Mouse (Mus musculus) kidney, embryonic 16.5 days (tissue): ENCODE results near the gene 1700007K13Rik. TPM values are rescaled to one million over a fixed set of nuclear protein-coding genes. Genes with fewer than 3 reads are reported as not detected.
"Not testable (repeated sequence)": the region's sequence is repeated elsewhere in the genome, so short reads cannot be mapped to it uniquely, and the experiment has no call there.

Experiments
- ATAC-seq: fragments of 200-750 bp; cut with Nextera tagmentation; 2 replicates; pipeline ENCODE4 v1.8.0; 2017; ENCODE audit warnings: moderate TSS enrichment; ENCODE audit not compliant: low FRiP score, low TSS enrichment
- H3K27ac ChIP-seq: fragments of 300-500 bp; sonication (generic); 2 replicates; pipeline ENCODE4 v1.5.1; 2014; ENCODE audit warnings: low read length
- H3K27me3 ChIP-seq: fragments of 300-500 bp; sonication (generic); 2 replicates; pipeline ENCODE4 v1.6.1; 2014; ENCODE audit warnings: low read length, control low read depth, mixed read lengths; ENCODE audit not compliant: insufficient read depth
- H3K36me3 ChIP-seq: fragments of 300-500 bp; sonication (generic); 2 replicates; pipeline ENCODE4 v1.6.1; 2014; ENCODE audit warnings: low read length, control low read depth, mixed read lengths; ENCODE audit not compliant: insufficient read depth
- H3K4me1 ChIP-seq: fragments of 300-500 bp; sonication (generic); 2 replicates; pipeline ENCODE4 v1.6.1; 2014; ENCODE audit warnings: low read length, control low read depth, mixed read lengths; ENCODE audit not compliant: insufficient read depth
- H3K4me2 ChIP-seq: fragments of 300-500 bp; sonication (generic); replicated peaks from 2 replicates; pipeline ENCODE4 v1.6.1; 2014; ENCODE audit warnings: low read depth, low read length
- H3K4me3 ChIP-seq: fragments of 300-500 bp; sonication (generic); 2 replicates; pipeline ENCODE4 v1.5.1; 2014; ENCODE audit warnings: mild to moderate bottlenecking, low read length
- H3K9ac ChIP-seq: fragments of 300-500 bp; sonication (generic); replicated peaks from 2 replicates; pipeline ENCODE4 v1.6.1; 2014; ENCODE audit warnings: low read length
- H3K9me3 ChIP-seq: fragments of 300-500 bp; sonication (generic); 2 replicates; pipeline ENCODE4 v1.6.1; 2016; ENCODE audit warnings: low read length, control low read depth
- WGBS: fragments of 180-500 bp; shearing (Covaris S2); extraction: QIAGEN DNeasy Blood & Tissue Kit; methylation state at CpG from one replicate; pipeline ENCODE4 v1.1.7; 2014; 5-methylcytosine and 5-hydroxymethylcytosine counted together
- polyA plus RNA-seq: library from polyadenylated mRNA; unstranded; fragments of >200 nt; fragmentation: Nextera tagmentation; extraction: Ambion mirVana; gene quantifications from 2 replicates; pipeline ENCODE4 v1.2.1, GENCODE M21; 2015

The 1700007K13Rik gene
- polyA plus RNA-seq, 1 experiment from 2014 or later: 0.94 TPM

GRCm38 (mm10) chr2:28472011-28472410 is 5.9 kb upstream of the 1700007K13Rik start:
- peaks cover 40% of the 10 kb centered on the region for H3K36me3 ChIP-seq
- not testable (repeated sequence) for H3K4me1 ChIP-seq, H3K4me2 ChIP-seq, H3K4me3 ChIP-seq, H3K9ac ChIP-seq, H3K27ac ChIP-seq, H3K9me3 ChIP-seq, H3K27me3 ChIP-seq, ATAC-seq
- 96% methylated on average over 8 of the region's 8 CpGs for WGBS

DNA sequence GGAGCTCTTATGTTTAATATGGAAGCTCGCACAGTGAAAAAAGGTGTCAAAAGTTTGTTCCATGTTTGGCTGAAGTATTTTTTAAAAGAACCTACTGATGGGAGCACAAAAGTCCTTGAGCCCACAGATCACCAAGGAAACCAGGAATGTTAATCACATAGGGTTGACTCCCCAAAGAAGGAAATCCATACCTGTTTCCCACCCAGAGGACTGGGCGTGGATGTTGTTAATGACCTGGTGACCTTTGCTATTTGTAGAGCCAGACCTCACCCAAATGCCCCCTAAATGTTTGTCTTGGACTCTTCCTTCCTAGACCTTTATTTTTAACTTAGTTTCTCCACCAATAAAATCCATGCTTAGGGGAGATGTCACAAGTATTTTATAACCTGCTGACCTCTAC is 4.5 kb upstream of the 1700007K13Rik start:
- peaks cover 6% of the 10 kb centered on the region for H3K9me3 ChIP-seq
- H3K9ac ChIP-seq: no peak overlapping the region
- ATAC-seq: no peak
- no peaks in the 10 kb centered on the region for H3K27me3 ChIP-seq
- H3K4me2 ChIP-seq: no peak overlapping the region
- 95% methylated on average over 2 of the region's 2 CpGs for WGBS
- no peak overlapping the region for H3K27ac ChIP-seq
- no peak overlapping the region for H3K4me3 ChIP-seq
- peaks cover 12% of the 10 kb centered on the region for H3K4me1 ChIP-seq
- H3K36me3 ChIP-seq: peaks cover 40% of the 10 kb centered on the region

DNA sequence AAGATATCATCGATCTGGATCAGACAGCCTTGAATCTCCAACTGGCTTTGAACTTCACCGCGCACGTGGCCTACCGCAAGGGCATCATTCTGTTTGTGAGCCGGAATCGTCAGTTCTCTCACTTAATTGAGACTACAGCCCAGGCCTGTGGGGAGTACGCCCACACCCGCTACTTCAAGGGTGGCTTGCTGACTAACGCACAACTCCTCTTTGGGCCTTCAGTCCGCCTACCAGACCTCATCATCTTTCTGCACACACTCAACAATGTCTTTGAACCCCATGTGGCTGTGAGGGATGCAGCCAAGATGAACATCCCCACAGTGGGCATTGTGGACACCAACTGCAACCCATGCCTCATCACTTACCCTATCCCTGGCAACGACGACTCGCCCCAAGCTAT is 3.3 kb upstream of the 1700007K13Rik start:
- no peak overlapping the region for H3K27ac ChIP-seq
- no peaks in the 10 kb centered on the region for H3K27me3 ChIP-seq
- whole genome bisulfite sequencing: 98% methylated on average over 14 of the region's 14 CpGs
- no peak overlapping the region for H3K9ac ChIP-seq
- H3K36me3 ChIP-seq: peaks cover 40% of the 10 kb centered on the region
- H3K4me3 ChIP-seq: no peak overlapping the region
- H3K9me3 ChIP-seq: peaks cover 6% of the 10 kb centered on the region
- H3K4me1 ChIP-seq: peaks cover 12% of the 10 kb centered on the region
- no peak overlapping the region for H3K4me2 ChIP-seq
- ATAC-seq: no peak

DNA sequence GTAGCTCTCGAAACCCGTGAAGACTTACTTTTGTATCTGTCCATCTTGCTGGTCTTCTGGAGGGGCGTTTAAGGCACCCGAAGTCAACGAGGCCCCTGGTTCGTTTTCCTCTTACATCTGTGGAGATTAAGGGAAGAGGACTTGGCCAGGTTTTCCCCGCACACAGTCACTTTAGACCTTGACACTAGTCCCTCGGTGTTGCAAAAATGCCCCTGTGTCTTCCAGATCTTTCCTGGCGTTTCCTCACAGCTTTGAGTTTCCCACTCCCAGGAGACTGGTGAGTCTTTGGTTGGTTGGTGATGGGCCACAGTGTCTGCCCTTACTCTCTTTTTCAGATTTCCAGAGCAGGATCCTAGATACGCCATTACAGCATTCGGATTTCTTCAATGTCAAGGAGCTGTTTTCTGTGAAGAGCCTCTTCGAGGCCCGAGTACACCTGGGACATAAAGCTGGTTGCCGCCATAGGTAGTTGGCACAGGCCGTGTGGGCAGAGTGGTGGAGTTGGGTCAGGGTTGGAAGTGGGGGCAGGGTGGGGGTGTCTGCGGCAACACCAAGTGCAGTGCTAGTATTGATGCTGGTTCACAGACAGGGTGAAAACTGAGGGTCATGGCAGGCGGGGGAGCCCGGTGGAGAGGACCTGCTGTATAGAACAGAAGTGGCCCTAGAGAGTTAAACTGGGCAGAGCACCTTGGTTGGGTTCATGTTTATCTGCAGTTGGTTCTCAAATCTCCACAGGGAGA is 2.5 kb upstream of the 1700007K13Rik start:
- Histone ChIP-seq H3K27me3 (no peaks in the 10 kb centered on the region), H3K9me3 (peaks cover 6% of the 10 kb centered on the region), H3K27ac (no peak overlapping the region), H3K36me3 (peaks cover 40% of the 10 kb centered on the region), H3K9ac (peak overlapping the region; percentile 95), H3K4me1 (peaks cover 12% of the 10 kb centered on the region), H3K4me2 (peak overlapping the region; percentile 90), H3K4me3 (peak overlapping the region; percentile 94)
- no peak for ATAC-seq
- 55% methylated on average over 18 of the region's 18 CpGs for WGBS

- under 1% methylated on average over 52 of the region's 52 CpGs for WGBS
- peak within 1 kb of the TSS; percentile 95 for H3K9ac ChIP-seq
- peaks cover 12% of the 10 kb centered on the region for H3K4me1 ChIP-seq
- ATAC-seq: peak; percentile 94
- peak within 1 kb of the TSS; percentile 94 for H3K4me3 ChIP-seq
- H3K9me3 ChIP-seq: peaks cover 4% of the 10 kb centered on the region
- peak within 1 kb of the TSS; percentile 17; the same call in 1 of the 2 replicates for H3K27ac ChIP-seq
- H3K27me3 ChIP-seq: no peaks in the 10 kb centered on the region
- peaks cover 38% of the 10 kb centered on the region for H3K36me3 ChIP-seq
- H3K4me2 ChIP-seq: peak within 1 kb of the TSS; percentile 90
Measured at GRCm38 (mm10) chr2:28467860-28468485, 1.8 kb upstream of the 1700007K13Rik start, which contains the start of gene Mrps2. TSS of gene Mrps2 (plus strand) at chr2:28468066.

GRCm38 (mm10) chr2:28464919-28465318 is 1.2 kb downstream of the 1700007K13Rik start:
- H3K9ac ChIP-seq: no peak overlapping the region
- peaks cover 12% of the 10 kb centered on the region for H3K4me1 ChIP-seq
- peaks cover 12% of the 10 kb centered on the region for H3K36me3 ChIP-seq
- no peaks in the 10 kb centered on the region for H3K9me3 ChIP-seq
- H3K4me2 ChIP-seq: no peak overlapping the region
- no peak overlapping the region for H3K27ac ChIP-seq
- no peak for ATAC-seq
- WGBS: 79% methylated on average over 9 of the region's 9 CpGs
- H3K4me3 ChIP-seq: no peak overlapping the region
- no peaks in the 10 kb centered on the region for H3K27me3 ChIP-seq

- Histone ChIP-seq H3K9ac (no peak overlapping the region), H3K4me3 (no peak overlapping the region), H3K27me3 (no peaks in the 10 kb centered on the region), H3K36me3 (peaks cover 2% of the 10 kb centered on the region), H3K4me2 (no peak overlapping the region), H3K4me1 (peaks cover 9% of the 10 kb centered on the region), H3K9me3 (no peaks in the 10 kb centered on the region), H3K27ac (no peak overlapping the region)
- ATAC-seq: no peak
- 49% methylated on average over 3 of the region's 3 CpGs for WGBS
Measured at GRCm38 (mm10) chr2:28463919-28464318, 2.2 kb downstream of the 1700007K13Rik start.

GRCm38 (mm10) chr2:28456616-28457015 is 9.5 kb downstream of the 1700007K13Rik start:
- no peak overlapping the region for H3K27ac ChIP-seq
- H3K9me3 ChIP-seq: no peaks in the 10 kb centered on the region
- no peaks in the 10 kb centered on the region for H3K27me3 ChIP-seq
- no peaks in the 10 kb centered on the region for H3K4me1 ChIP-seq
- no peak overlapping the region for H3K4me3 ChIP-seq
- no peaks in the 10 kb centered on the region; the same call in 1 of the 2 replicates for H3K36me3 ChIP-seq
- 83% methylated on average over 1 of the region's 1 CpGs for WGBS
- no peak for ATAC-seq
- H3K9ac ChIP-seq: no peak overlapping the region
- no peak overlapping the region for H3K4me2 ChIP-seq

DNA sequence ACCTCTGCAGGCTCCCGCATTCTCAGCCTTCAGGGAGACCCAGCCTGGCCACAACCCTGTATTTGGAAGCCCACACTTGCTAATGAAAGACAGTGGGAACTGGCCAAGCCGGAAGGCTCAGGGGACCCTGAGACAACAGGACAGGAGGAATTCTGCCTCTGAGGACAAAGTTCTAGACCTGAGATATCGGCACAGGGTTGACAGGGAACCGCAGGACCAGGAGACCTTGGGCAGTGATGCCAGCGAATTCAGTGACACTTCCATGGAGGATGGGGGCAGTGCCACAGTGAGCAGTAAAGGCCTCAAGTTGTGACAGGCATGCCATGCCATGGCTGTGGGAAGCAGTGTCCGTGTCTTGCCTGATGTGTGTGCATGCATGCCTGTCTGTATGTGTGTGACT is 12.6 kb downstream of the 1700007K13Rik start:
- Histone ChIP-seq H3K27me3 (no peaks in the 10 kb centered on the region), H3K4me2 (no peak overlapping the region), H3K27ac (no peak overlapping the region), H3K36me3 (peaks cover 10% of the 10 kb centered on the region; the same call in 1 of the 2 replicates), H3K4me3 (no peak overlapping the region), H3K9ac (no peak overlapping the region), H3K4me1 (no peaks in the 10 kb centered on the region), H3K9me3 (no peaks in the 10 kb centered on the region)
- WGBS: 85% methylated on average over 6 of the region's 6 CpGs
- ATAC-seq: no peak

- no peak overlapping the region for H3K4me2 ChIP-seq
- H3K36me3 ChIP-seq: peaks cover 10% of the 10 kb centered on the region; the same call in 1 of the 2 replicates
- H3K9ac ChIP-seq: no peak overlapping the region
- H3K4me1 ChIP-seq: peaks cover 9% of the 10 kb centered on the region
- ATAC-seq: no peak
- H3K27ac ChIP-seq: no peak overlapping the region
- H3K9me3 ChIP-seq: no peaks in the 10 kb centered on the region
- no peak overlapping the region for H3K4me3 ChIP-seq
- H3K27me3 ChIP-seq: no peaks in the 10 kb centered on the region
- 91% methylated on average over 11 of the region's 11 CpGs for WGBS
Measured at GRCm38 (mm10) chr2:28451663-28452062, 14.5 kb downstream of the 1700007K13Rik start.
